Mouse (Mus musculus) megakaryocyte, embryonic 14.5 days (primary cell): ENCODE results near the gene Il34.

Experiments
- FLI1 ChIP-seq: IDR thresholded peaks from 2 replicates; pipeline ENCODE4 v1.6.1; 2012; ENCODE audit warnings: low read length, inconsistent platforms, mixed read lengths
- GATA1 ChIP-seq: IDR thresholded peaks from 3 replicates; pipeline ENCODE4 v1.6.1; 2012; ENCODE audit warnings: mixed read lengths, low read length, inconsistent platforms, borderline replicate concordance

GRCm38 (mm10) chr8:110711271-110711934, 94.3 kb downstream of the Il34 start:
- TF ChIP-seq GATA1: no peak
- no peak for TF ChIP-seq FLI1
